Mouse (Mus musculus): Measurements from ENCODE around the gene Gm3776. TPM values are rescaled to one million over a fixed set of nuclear protein-coding genes. Genes with fewer than 3 reads are reported as not detected.

Gm3776 gene
- not detected for polyA plus RNA-seq (2014; fragmentation: Illumina TruSeq; extraction: RNeasy Lipid Tissue Mini Kit (QIAGEN cat#74804); ENCODE audit: low read depth, low replicate concordance)

DNA sequence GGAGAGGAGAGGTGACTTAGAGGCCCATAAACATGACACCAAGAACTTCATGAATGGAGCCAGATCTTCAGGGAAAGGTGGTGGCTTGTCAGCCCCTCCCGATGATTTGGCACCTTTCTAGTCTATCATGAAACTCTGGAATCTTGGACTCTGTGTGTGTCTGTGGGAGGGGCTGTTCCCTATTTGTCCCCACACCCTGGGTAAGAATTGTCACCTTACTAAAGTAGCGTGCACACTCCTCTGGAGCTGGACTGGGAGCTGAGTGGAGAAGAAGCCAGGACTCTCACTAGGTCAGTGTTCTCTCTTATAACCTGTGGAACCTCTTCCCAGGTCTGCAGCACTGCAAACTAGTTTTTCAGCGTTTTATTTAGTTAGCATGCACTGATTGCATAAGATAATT lies at the start of gene Gm3776:
Gene Gm3776 (plus strand): TSS at position 216 of the 400 bp plus-strand sequence.

DNA sequence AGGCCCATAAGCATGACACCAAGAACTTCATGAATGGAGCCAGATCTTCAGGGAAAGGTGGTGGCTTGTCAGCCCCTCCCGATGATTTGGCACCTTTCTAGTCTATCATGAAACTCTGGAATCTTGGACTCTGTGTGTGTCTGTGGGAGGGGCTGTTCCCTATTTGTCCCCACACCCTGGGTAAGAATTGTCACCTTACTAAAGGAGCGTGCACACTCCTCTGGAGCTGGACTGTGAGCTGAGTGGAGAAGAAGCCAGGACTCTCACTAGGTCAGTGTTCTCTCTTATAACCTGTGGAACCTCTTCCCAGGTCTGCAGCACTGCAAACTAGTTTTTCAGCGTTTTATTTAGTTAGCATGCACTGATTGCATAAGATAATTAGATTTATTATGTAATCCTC lies 26.5 kb upstream of the Gm3776 start, which contains the start of gene Gsta1:
Gene Gsta1 (plus strand): TSS at position 196 of the 400 bp plus-strand sequence.

DNA sequence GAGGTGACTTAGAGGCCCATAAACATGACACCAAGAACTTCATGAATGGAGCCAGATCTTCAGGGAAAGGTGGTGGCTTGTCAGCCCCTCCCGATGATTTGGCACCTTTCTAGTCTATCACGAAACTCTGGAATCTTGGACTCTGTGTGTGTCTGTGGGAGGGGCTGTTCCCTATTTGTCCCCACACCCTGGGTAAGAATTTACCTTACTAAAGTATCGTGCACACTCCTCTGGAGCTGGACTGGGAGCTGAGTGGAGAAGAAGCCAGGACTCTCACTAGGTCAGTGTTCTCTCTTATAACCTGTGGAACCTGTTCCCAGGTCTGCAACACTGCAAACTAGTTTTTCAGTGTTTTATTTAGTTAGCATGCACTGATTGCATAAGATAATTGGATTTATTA lies 32.8 kb downstream of the Gm3776 start, which contains the start of gene Gm10639:
Gene Gm10639 (plus strand): TSS at position 201 of the 400 bp plus-strand sequence.

DNA sequence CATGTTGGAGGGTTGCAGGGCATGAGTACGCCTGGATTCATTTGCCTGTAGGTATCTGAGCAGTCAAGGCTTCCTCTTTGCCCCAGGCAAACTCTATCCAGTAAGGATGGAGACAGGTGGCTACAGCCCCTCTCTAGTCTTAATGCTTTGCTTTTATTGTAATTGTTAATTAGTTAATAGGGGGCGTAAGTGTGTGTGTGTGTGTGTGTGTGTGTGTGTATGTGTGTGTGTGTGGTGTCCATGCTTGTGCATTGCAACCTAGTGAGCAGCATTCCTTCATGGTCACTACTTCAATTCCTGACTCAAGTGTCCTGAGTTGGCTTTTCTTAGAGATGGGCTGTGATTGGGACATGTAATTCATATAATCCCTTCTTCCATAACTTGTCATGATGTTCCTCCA lies 57.8 kb downstream of the Gm3776 start, which contains the start of gene Omt2a:
Gene Omt2a (minus strand): TSS at position 101 of the 400 bp plus-strand sequence.

Other genes with a start within 250 kb of the Gm3776 start
- gene Gcm1, start 205.2 kb upstream of the Gm3776 start, polyA plus RNA-seq (2014; fragmentation: Illumina TruSeq; extraction: RNeasy Lipid Tissue Mini Kit (QIAGEN cat#74804); ENCODE audit: low read depth, low replicate concordance) = not detected
- 63.6 TPM for gene Fbxo9, start 148.1 kb upstream of the Gm3776 start, polyA plus RNA-seq (2014; fragmentation: Illumina TruSeq; extraction: RNeasy Lipid Tissue Mini Kit (QIAGEN cat#74804); ENCODE audit: low read depth, low replicate concordance)
- gene Ick, start 147.9 kb upstream of the Gm3776 start, polyA plus RNA-seq (2014; fragmentation: Illumina TruSeq; extraction: RNeasy Lipid Tissue Mini Kit (QIAGEN cat#74804); ENCODE audit: low read depth, low replicate concordance) = 21.9 TPM
- 33.9 TPM for gene Gsta4, start 74.4 kb upstream of the Gm3776 start, polyA plus RNA-seq (2014; fragmentation: Illumina TruSeq; extraction: RNeasy Lipid Tissue Mini Kit (QIAGEN cat#74804); ENCODE audit: low read depth, low replicate concordance)
- gene Gsta1, start 26.5 kb upstream of the Gm3776 start, polyA plus RNA-seq (2014; fragmentation: Illumina TruSeq; extraction: RNeasy Lipid Tissue Mini Kit (QIAGEN cat#74804); ENCODE audit: low read depth, low replicate concordance) = not detected
- not detected for gene Gm10639, start 32.8 kb downstream of the Gm3776 start, polyA plus RNA-seq (2014; fragmentation: Illumina TruSeq; extraction: RNeasy Lipid Tissue Mini Kit (QIAGEN cat#74804); ENCODE audit: low read depth, low replicate concordance)
- not detected for gene Omt2a, start 57.7 kb downstream of the Gm3776 start, polyA plus RNA-seq (2014; fragmentation: Illumina TruSeq; extraction: RNeasy Lipid Tissue Mini Kit (QIAGEN cat#74804); ENCODE audit: low read depth, low replicate concordance)
- gene Omt2b, start 70.5 kb downstream of the Gm3776 start, polyA plus RNA-seq (2014; fragmentation: Illumina TruSeq; extraction: RNeasy Lipid Tissue Mini Kit (QIAGEN cat#74804); ENCODE audit: low read depth, low replicate concordance) = not detected
- not detected for gene Gsta2, start 98.7 kb downstream of the Gm3776 start, polyA plus RNA-seq (2014; fragmentation: Illumina TruSeq; extraction: RNeasy Lipid Tissue Mini Kit (QIAGEN cat#74804); ENCODE audit: low read depth, low replicate concordance)
- not detected for gene Dppa5a, start 111.0 kb downstream of the Gm3776 start, polyA plus RNA-seq (2014; fragmentation: Illumina TruSeq; extraction: RNeasy Lipid Tissue Mini Kit (QIAGEN cat#74804); ENCODE audit: low read depth, low replicate concordance)
- gene Ooep, start 121.6 kb downstream of the Gm3776 start, polyA plus RNA-seq (2014; fragmentation: Illumina TruSeq; extraction: RNeasy Lipid Tissue Mini Kit (QIAGEN cat#74804); ENCODE audit: low read depth, low replicate concordance) = 0.29 TPM
- not detected for gene Ddx43, start 138.6 kb downstream of the Gm3776 start, polyA plus RNA-seq (2014; fragmentation: Illumina TruSeq; extraction: RNeasy Lipid Tissue Mini Kit (QIAGEN cat#74804); ENCODE audit: low read depth, low replicate concordance)
- 1.8 TPM for gene Cgas, start 186.1 kb downstream of the Gm3776 start, polyA plus RNA-seq (2014; fragmentation: Illumina TruSeq; extraction: RNeasy Lipid Tissue Mini Kit (QIAGEN cat#74804); ENCODE audit: low read depth, low replicate concordance)
- 34.2 TPM for gene Mto1, start 191.1 kb downstream of the Gm3776 start, polyA plus RNA-seq (2014; fragmentation: Illumina TruSeq; extraction: RNeasy Lipid Tissue Mini Kit (QIAGEN cat#74804); ENCODE audit: low read depth, low replicate concordance)
- not detected for gene Gm17324, start 191.7 kb downstream of the Gm3776 start, polyA plus RNA-seq (2014; fragmentation: Illumina TruSeq; extraction: RNeasy Lipid Tissue Mini Kit (QIAGEN cat#74804); ENCODE audit: low read depth, low replicate concordance)
- gene Eef1a1, start 232.0 kb downstream of the Gm3776 start, polyA plus RNA-seq (2014; fragmentation: Illumina TruSeq; extraction: RNeasy Lipid Tissue Mini Kit (QIAGEN cat#74804); ENCODE audit: low read depth, low replicate concordance) = 4,290 TPM

All from adrenal gland, adult 10 weeks (tissue).